Mouse (Mus musculus): Measurements from ENCODE around the gene Ninj1.
A peak's percentile ranks its signal among the peaks of the same experiment; 100 is the strongest.

The Ninj1 gene

GRCm38 (mm10) chr13:49198734-49199133, 11.4 kb downstream of the Ninj1 start:
- no peak for DNase-seq

- DNase-seq: no peak
These were observed 12.6 kb downstream of the Ninj1 start for GRCm38 (mm10) chr13:49199891-49200290.

GRCm38 (mm10) chr13:49200688-49201087, 13.4 kb downstream of the Ninj1 start:
- DNase-seq: no peak

GRCm38 (mm10) chr13:49202556-49202955, 15.3 kb downstream of the Ninj1 start:
- no peak for DNase-seq

- peak; percentile 89 to 95 for DNase-seq
These were observed 18.2 kb downstream of the Ninj1 start for GRCm38 (mm10) chr13:49205381-49205998.

GRCm38 (mm10) chr13:49206341-49206740, 19.1 kb downstream of the Ninj1 start:
- no peak for DNase-seq

- no peak for DNase-seq
These were observed 22.0 kb downstream of the Ninj1 start for GRCm38 (mm10) chr13:49209306-49209705.

GRCm38 (mm10) chr13:49212711-49213500, 25.6 kb downstream of the Ninj1 start:
- peak in 1 of 2 experiments; percentile 31 for DNase-seq

- DNase-seq: peak; percentile 72 to 75
These were observed 26.2 kb downstream of the Ninj1 start for GRCm38 (mm10) chr13:49213531-49213932.

- DNase-seq: peak; percentile 40 to 51
These were observed 27.2 kb downstream of the Ninj1 start for GRCm38 (mm10) chr13:49214454-49214853.

GRCm38 (mm10) chr13:49215128-49215503, 27.8 kb downstream of the Ninj1 start:
- DNase-seq: no peak

GRCm38 (mm10) chr13:49215504-49216219, 28.4 kb downstream of the Ninj1 start, which contains the start of gene Card19:
TSS of gene Card19 (minus strand) at chr13:49216037.
- DNase-seq: peak; percentile 90

- DNase-seq: no peak
These were observed 28.9 kb downstream of the Ninj1 start for GRCm38 (mm10) chr13:49216220-49216552.

- peak in 1 of 2 experiments; percentile 10 for DNase-seq
These were observed 29.7 kb downstream of the Ninj1 start for GRCm38 (mm10) chr13:49216808-49217561.

- DNase-seq: no peak
These were observed 31.4 kb downstream of the Ninj1 start for GRCm38 (mm10) chr13:49218651-49219050.

- DNase-seq: no peak
These were observed 32.1 kb downstream of the Ninj1 start for GRCm38 (mm10) chr13:49219367-49219766.

- no peak for DNase-seq
These were observed 33.6 kb downstream of the Ninj1 start for GRCm38 (mm10) chr13:49220912-49221311.

GRCm38 (mm10) chr13:49224314-49224713, 37.0 kb downstream of the Ninj1 start:
- peak; percentile 44 to 55 for DNase-seq

- no peak for DNase-seq
These were observed 37.4 kb downstream of the Ninj1 start for GRCm38 (mm10) chr13:49224729-49225128.

- DNase-seq: no peak
These were observed 37.9 kb downstream of the Ninj1 start for GRCm38 (mm10) chr13:49225159-49225558.

- DNase-seq: no peak
These were observed 38.3 kb downstream of the Ninj1 start for GRCm38 (mm10) chr13:49225633-49226032.

- no peak for DNase-seq
These were observed 46.7 kb downstream of the Ninj1 start for GRCm38 (mm10) chr13:49233792-49234572.
